Mouse (Mus musculus): ENCODE data around the gene Mmadhc. TPM values are rescaled to one million over a fixed set of nuclear protein-coding genes. Genes with fewer than 3 reads are reported as not detected.

The Mmadhc gene
- polyA plus RNA-seq, 1 experiment from 2014 or later, result 177 TPM

Other genes with a start within 250 kb of the Mmadhc start
- gene Lypd6, start 230.4 kb downstream of the Mmadhc start, polyA plus RNA-seq (2014; fragmentation: Nextera tagmentation; extraction: Ambion mirVana), result 3.5 and 4.7 TPM in 2 replicates